Mouse (Mus musculus) lung, adult 2 months (tissue): ENCODE results near the gene Gm1123. TPM values are rescaled to one million over a fixed set of nuclear protein-coding genes. Genes with fewer than 3 reads are reported as not detected.

ENCODE experiments used
- DNase-seq: peaks from one replicate; pipeline ENCODE4 v3.0.0; 2022
- H3K4me1 ChIP-seq: fragments of 200-500 bp; 2 replicates; pipeline ENCODE4 v1.6.1; 2011; ENCODE audit warnings: low read length; ENCODE audit not compliant: control insufficient read depth, insufficient read depth
- H3K4me3 ChIP-seq: fragments of 200-500 bp; replicated peaks from 2 replicates; pipeline ENCODE3; 2011; ENCODE audit warnings: low read depth, mild to moderate bottlenecking, control low read depth, low read length; ENCODE audit errors: extremely low read depth
- CTCF ChIP-seq: fragments of 200-500 bp; IDR thresholded peaks from 2 replicates; pipeline ENCODE4 v1.5.1; 2011; ENCODE audit warnings: mild to moderate bottlenecking, low read length, control low read depth; ENCODE audit not compliant: insufficient read depth
- POLR2A ChIP-seq: fragments of 200-500 bp; IDR thresholded peaks from 2 replicates; pipeline ENCODE4 v1.6.1; 2011; ENCODE audit warnings: low read depth, mild to moderate bottlenecking, control low read depth, low read length, borderline replicate concordance; ENCODE audit errors: extremely low read depth
- whole genome bisulfite sequencing: fragments of 180-500 bp; shearing (Covaris S2); methylation state at CpG from one replicate; pipeline ENCODE4 v1.1.7; 2018; 5-methylcytosine and 5-hydroxymethylcytosine counted together
- polyA plus RNA-seq: library from polyadenylated mRNA; depleted of rRNA; stranded (reverse); fragments of >200 nt; gene quantifications from 2 replicates; pipeline ENCODE4 v1.2.3, GENCODE M21; 2012; rRNA removed

Gene Gm1123
- polyA plus RNA-seq, 1 experiment = not detected

GRCm38 (mm10) chr9:98961591-98962477 lies 73.7 kb downstream of the Gm1123 start:
- Histone ChIP-seq H3K4me3 (no peak overlapping the region), H3K4me1 (peaks cover 4% of the 10 kb centered on the region)
- 14% methylated on average over 22 of the region's 22 CpGs for WGBS
- TF ChIP-seq CTCF (no peak), POLR2A (no peak)
- no peak for DNase-seq

GRCm38 (mm10) chr9:98960348-98960747 lies 75.2 kb downstream of the Gm1123 start:
- WGBS = 28% methylated on average over 5 of the region's 5 CpGs
- no peak overlapping the region for H3K4me3 ChIP-seq
- H3K4me1 ChIP-seq = peaks cover 11% of the 10 kb centered on the region
- DNase-seq = no peak
- no peak for TF ChIP-seq POLR2A
- no peak for TF ChIP-seq CTCF

- Histone ChIP-seq H3K4me1 (peaks cover 11% of the 10 kb centered on the region), H3K4me3 (no peak overlapping the region)
- no peak for TF ChIP-seq POLR2A
- no peak for TF ChIP-seq CTCF
- 47% methylated on average over 3 of the region's 3 CpGs for WGBS
- DNase-seq = no peak
These were observed 75.7 kb downstream of the Gm1123 start for GRCm38 (mm10) chr9:98959851-98960250.

GRCm38 (mm10) chr9:98958628-98959027 lies 76.9 kb downstream of the Gm1123 start:
- no peak overlapping the region for H3K4me3 ChIP-seq

GRCm38 (mm10) chr9:98957751-98958351 lies 77.7 kb downstream of the Gm1123 start:
- Histone ChIP-seq H3K4me1 (peaks cover 11% of the 10 kb centered on the region), H3K4me3 (no peak overlapping the region)
- no peak for DNase-seq
- WGBS = 7% methylated on average over 23 of the region's 23 CpGs
- no peak for TF ChIP-seq POLR2A

More at GRCm38 (mm10) chr9:98958628-98959027, 76.9 kb downstream of the Gm1123 start:
- TF ChIP-seq POLR2A (no peak), CTCF (no peak)
- H3K4me1 ChIP-seq = peaks cover 11% of the 10 kb centered on the region
- WGBS = 10% methylated on average over 6 of the region's 6 CpGs
- no peak for DNase-seq

Other genes starting within 250 kb of the Gm1123 start
- gene Prr23a1, start 193.2 kb downstream of the Gm1123 start, polyA plus RNA-seq = not detected in 2 replicates
- 0.14 TPM in 1 of 2 replicates, not detected in the other for gene Prr23a2, start 179.2 kb downstream of the Gm1123 start, polyA plus RNA-seq
- gene Prr23a3, start 170.9 kb downstream of the Gm1123 start, polyA plus RNA-seq = not detected in 2 replicates
- not detected in 2 replicates for gene 7420426K07Rik, start 132.6 kb downstream of the Gm1123 start, polyA plus RNA-seq
- not detected in 2 replicates for gene Foxl2, start 80.4 kb downstream of the Gm1123 start, polyA plus RNA-seq
- gene Faim, start 49.3 kb downstream of the Gm1123 start, polyA plus RNA-seq = 5.2 and 6.6 TPM in 2 replicates
- gene Pik3cb, start 104.9 kb upstream of the Gm1123 start, polyA plus RNA-seq = 6.4 and 11.1 TPM in 2 replicates
- not detected in 2 replicates for gene Faiml, start 201.5 kb upstream of the Gm1123 start, polyA plus RNA-seq
- 2.7 and 5.2 TPM in 2 replicates for gene Cep70, start 207.7 kb upstream of the Gm1123 start, polyA plus RNA-seq